Mouse (Mus musculus) brain, embryonic 14.5 days (tissue): ENCODE measurements around the gene Timp3.

Experiments
- CTCF ChIP-seq: fragments of 200-500 bp; IDR thresholded peaks from 2 replicates; pipeline ENCODE4 v1.5.1; 2012; ENCODE audit warnings: inconsistent platforms, mild to moderate bottlenecking, moderate library complexity, borderline replicate concordance; ENCODE audit not compliant: insufficient read depth, insufficient read length; ENCODE audit errors: extremely low read depth
- POLR2A ChIP-seq: fragments of 200-500 bp; IDR thresholded peaks from 2 replicates; pipeline ENCODE4 v1.6.1; 2012; ENCODE audit warnings: mild to moderate bottlenecking, inconsistent platforms, borderline replicate concordance; ENCODE audit not compliant: poor library complexity, insufficient read depth, insufficient read length, severe bottlenecking; ENCODE audit errors: extremely low read depth

- TF ChIP-seq POLR2A: no peak
- no peak for TF ChIP-seq CTCF
These were observed 15.3 kb downstream of the Timp3 start for GRCm38 (mm10) chr10:86315513-86315912.
